Mouse (Mus musculus): ENCODE measurements around the gene Psmb7.

Gene Psmb7

GRCm38 (mm10) chr2:38637716-38638267 is 6.1 kb downstream of the Psmb7 start:
- DNase-seq (ENCODE audit: low spot score) = no peak

- no peak for DNase-seq (ENCODE audit: low spot score)
Measured at GRCm38 (mm10) chr2:38630574-38630973, 13.3 kb downstream of the Psmb7 start.

- DNase-seq (ENCODE audit: low spot score) = no peak
Measured at GRCm38 (mm10) chr2:38629451-38629850, 14.4 kb downstream of the Psmb7 start.

- no peak for DNase-seq (ENCODE audit: low spot score)
Measured at GRCm38 (mm10) chr2:38628801-38629200, 15.1 kb downstream of the Psmb7 start.

- DNase-seq (ENCODE audit: low spot score) = no peak
Measured at GRCm38 (mm10) chr2:38623821-38624590, 19.9 kb downstream of the Psmb7 start.

- DNase-seq (ENCODE audit: low spot score) = no peak
Measured at GRCm38 (mm10) chr2:38623411-38623810, 20.5 kb downstream of the Psmb7 start.

- peak; percentile 55 for DNase-seq (ENCODE audit: low spot score)
Measured at GRCm38 (mm10) chr2:38621610-38622021, 22.3 kb downstream of the Psmb7 start.

GRCm38 (mm10) chr2:38621076-38621475 is 22.8 kb downstream of the Psmb7 start:
- no peak for DNase-seq (ENCODE audit: low spot score)

GRCm38 (mm10) chr2:38619777-38620176 is 24.1 kb downstream of the Psmb7 start:
- DNase-seq (ENCODE audit: low spot score) = no peak

- no peak for DNase-seq (ENCODE audit: low spot score)
Measured at GRCm38 (mm10) chr2:38616956-38617872, 26.7 kb downstream of the Psmb7 start.

GRCm38 (mm10) chr2:38616072-38616471 is 27.8 kb downstream of the Psmb7 start:
- no peak for DNase-seq (ENCODE audit: low spot score)

- DNase-seq (ENCODE audit: low spot score) = no peak
Measured at GRCm38 (mm10) chr2:38614437-38614836, 29.4 kb downstream of the Psmb7 start.

GRCm38 (mm10) chr2:38613576-38613975 is 30.3 kb downstream of the Psmb7 start:
- no peak for DNase-seq (ENCODE audit: low spot score)

GRCm38 (mm10) chr2:38612596-38612995 is 31.3 kb downstream of the Psmb7 start:
- no peak for DNase-seq (ENCODE audit: low spot score)

- DNase-seq (ENCODE audit: low spot score) = no peak
Measured at GRCm38 (mm10) chr2:38610161-38610560, 33.7 kb downstream of the Psmb7 start.

- DNase-seq (ENCODE audit: low spot score) = no peak
Measured at GRCm38 (mm10) chr2:38609310-38609709, 34.6 kb downstream of the Psmb7 start.

GRCm38 (mm10) chr2:38608831-38609309 is 35.0 kb downstream of the Psmb7 start:
- DNase-seq (ENCODE audit: low spot score) = no peak

GRCm38 (mm10) chr2:38607716-38608115 is 36.2 kb downstream of the Psmb7 start:
- DNase-seq (ENCODE audit: low spot score) = no peak

GRCm38 (mm10) chr2:38600842-38601241 is 43.0 kb downstream of the Psmb7 start:
- DNase-seq (ENCODE audit: low spot score) = no peak

GRCm38 (mm10) chr2:38598395-38598794 is 45.5 kb downstream of the Psmb7 start:
- no peak for DNase-seq (ENCODE audit: low spot score)

- DNase-seq (ENCODE audit: low spot score) = no peak
Measured at GRCm38 (mm10) chr2:38597896-38598295, 46.0 kb downstream of the Psmb7 start.

GRCm38 (mm10) chr2:38594874-38595273 is 49.0 kb downstream of the Psmb7 start:
- no peak for DNase-seq (ENCODE audit: low spot score)

Measured in layer of hippocampus, adult 9-10 months (tissue).